Mouse (Mus musculus) MEL-GATA-1-ER (cell line): ENCODE measurements around the gene Epha5.

Source experiments
- DNase-seq: peaks from one replicate; pipeline ENCODE4 v3.0.0-alpha.2; 2012; ENCODE audit warnings: low read depth; ENCODE audit errors: extremely low read depth

Epha5 gene

DNA sequence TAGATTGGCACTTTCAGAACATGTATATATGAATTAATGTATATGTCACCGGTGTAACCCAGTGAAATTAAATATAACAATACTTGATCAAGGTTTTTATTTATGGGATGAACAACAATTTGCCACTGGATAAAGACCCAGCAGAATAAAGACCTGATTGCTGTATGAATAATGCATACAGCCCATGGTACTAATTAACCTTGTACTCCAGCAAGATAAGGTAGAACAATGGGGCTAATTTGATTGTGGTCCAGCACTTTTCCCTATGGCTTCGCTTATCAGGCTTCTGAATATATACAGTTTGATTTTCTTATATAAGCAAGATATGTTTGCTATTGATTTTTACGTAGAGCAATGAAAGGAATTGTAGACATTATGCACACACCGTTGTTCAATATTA, 103.6 kb downstream of the Epha5 start:
- no peak for DNase-seq

GRCm38 (mm10) chr5:84298878-84299736, 118.1 kb downstream of the Epha5 start:
- no peak for DNase-seq

GRCm38 (mm10) chr5:84289429-84289977, 127.7 kb downstream of the Epha5 start:
- no peak for DNase-seq

GRCm38 (mm10) chr5:84281290-84282017, 135.7 kb downstream of the Epha5 start:
- no peak for DNase-seq

- DNase-seq, result no peak
Measured at GRCm38 (mm10) chr5:84276996-84277395, 140.2 kb downstream of the Epha5 start.

DNA sequence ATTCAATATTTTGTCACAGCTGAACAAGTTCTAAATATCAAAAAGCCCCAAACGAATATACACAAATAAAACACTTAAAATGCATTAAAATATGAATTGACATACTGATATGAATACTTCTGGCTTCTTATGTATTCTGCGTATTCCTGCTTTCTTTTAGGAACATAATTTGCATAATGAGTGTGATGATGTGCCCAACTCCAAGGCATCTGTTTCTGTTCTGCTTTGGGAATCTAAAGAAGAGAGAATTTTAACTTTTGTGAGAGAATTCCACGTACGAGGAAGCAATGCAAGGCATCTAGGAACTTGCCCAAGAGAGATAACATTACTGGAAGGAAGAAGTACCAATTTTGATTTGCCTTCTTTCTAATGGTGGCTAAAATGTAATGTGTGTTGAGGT, 151.8 kb downstream of the Epha5 start:
- DNase-seq, result no peak

- no peak for DNase-seq
Measured at GRCm38 (mm10) chr5:84263999-84264398, 153.2 kb downstream of the Epha5 start.

- no peak for DNase-seq
Measured at GRCm38 (mm10) chr5:84229971-84230370, 187.2 kb downstream of the Epha5 start.

DNA sequence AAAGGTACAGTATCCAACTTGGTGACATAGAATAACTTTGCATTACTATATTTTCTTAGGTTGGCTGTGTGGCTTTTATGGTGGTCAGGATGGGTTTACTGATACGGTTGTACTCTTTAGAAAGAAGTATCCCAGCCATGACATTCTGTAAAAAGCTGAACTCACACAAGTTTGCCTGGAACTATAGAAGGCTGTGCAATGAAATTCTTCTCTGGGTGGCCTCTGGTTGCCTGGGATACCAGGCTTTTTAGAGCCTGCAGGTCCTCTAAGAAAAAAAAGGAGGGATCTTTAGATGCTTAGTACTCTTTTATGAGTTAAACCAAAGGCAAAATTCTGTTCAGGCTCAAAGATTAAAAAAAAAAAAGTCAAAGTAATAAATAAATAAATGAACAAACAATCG, 208.6 kb downstream of the Epha5 start:
- DNase-seq, result no peak

- no peak for DNase-seq
Measured at GRCm38 (mm10) chr5:84193348-84193747, 223.8 kb downstream of the Epha5 start.

DNA sequence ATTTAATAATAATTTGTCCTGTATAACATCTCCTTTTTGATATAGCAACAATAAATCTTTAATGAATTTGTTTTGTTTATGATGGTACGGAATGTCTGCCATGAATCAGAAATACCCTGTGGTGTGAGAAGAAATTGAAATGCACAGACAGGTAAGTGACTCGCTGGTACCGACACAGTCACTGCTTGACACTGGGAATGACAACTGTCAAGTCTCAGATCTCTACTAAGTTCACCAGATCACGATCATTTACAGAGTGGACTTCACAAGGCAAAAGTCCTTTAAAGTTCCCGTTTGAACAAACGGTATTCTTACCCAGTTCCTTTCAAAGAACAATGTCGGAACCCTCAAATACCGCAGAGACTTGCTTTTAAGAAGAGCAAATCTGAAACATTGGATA, 233.0 kb downstream of the Epha5 start:
- no peak for DNase-seq

DNA sequence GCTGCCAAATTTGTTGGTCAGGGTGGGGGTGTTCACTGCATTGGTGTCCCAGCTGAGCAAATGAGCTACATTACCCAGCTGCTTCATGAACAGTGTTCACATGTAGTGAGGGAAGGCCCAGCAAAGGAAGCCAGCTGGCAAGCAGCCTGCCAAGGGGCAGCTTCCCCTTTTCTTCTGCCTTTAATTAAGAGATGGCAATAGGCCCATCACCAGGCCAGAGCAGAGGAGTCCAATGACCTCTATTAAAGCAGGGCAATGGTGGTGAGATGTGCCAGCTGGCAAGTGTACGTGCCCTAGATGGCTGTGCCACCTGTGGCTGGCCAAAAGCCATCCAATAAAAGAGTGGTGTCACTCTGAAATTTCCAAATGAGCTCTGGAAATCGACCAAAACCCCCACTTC, 264.1 kb downstream of the Epha5 start:
- DNase-seq, result peak; percentile 4

GRCm38 (mm10) chr5:84142138-84142537, 275.0 kb downstream of the Epha5 start:
- no peak for DNase-seq

- DNase-seq, result no peak
Measured at GRCm38 (mm10) chr5:84095947-84096346, 321.2 kb downstream of the Epha5 start.

DNA sequence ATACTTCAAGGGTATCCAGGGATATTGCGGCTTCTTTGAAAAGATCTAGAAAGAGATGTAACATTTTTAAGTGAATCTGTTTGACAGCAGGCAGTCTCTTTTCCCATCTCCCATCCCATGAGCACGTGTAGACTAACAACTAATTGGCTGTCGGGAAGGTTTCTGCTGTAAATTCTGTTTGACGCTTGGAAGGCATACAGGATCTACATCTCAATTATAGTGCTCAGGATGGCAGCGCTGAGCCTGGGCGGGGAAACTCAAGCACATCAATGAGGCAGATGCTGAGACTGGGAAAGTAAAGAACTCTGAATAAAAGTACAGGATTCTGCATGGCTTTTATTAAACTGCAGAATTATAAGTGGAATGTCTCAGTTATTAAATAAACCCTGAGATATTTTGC, 335.9 kb downstream of the Epha5 start:
- DNase-seq, result no peak

DNA sequence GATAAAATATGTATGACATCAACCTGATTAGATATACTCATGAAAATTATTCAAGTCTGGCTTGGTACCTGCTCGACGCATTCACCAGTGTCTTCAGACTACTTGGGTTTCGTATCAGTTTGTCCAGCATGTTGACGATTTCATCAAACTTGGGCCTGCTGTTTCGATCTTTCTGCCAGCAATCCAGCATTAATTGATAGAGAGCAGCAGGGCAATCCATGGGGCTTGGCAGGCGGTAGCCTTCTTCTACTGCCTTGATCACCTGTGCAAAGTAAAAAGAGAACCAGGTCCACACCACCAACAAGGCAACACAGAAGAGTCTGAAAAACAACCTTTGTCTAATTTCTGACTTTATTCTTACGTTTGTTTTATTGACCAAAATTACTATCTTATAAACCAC, 346.2 kb downstream of the Epha5 start:
- no peak for DNase-seq

GRCm38 (mm10) chr5:84053880-84054279, 363.3 kb downstream of the Epha5 start:
- no peak for DNase-seq

DNA sequence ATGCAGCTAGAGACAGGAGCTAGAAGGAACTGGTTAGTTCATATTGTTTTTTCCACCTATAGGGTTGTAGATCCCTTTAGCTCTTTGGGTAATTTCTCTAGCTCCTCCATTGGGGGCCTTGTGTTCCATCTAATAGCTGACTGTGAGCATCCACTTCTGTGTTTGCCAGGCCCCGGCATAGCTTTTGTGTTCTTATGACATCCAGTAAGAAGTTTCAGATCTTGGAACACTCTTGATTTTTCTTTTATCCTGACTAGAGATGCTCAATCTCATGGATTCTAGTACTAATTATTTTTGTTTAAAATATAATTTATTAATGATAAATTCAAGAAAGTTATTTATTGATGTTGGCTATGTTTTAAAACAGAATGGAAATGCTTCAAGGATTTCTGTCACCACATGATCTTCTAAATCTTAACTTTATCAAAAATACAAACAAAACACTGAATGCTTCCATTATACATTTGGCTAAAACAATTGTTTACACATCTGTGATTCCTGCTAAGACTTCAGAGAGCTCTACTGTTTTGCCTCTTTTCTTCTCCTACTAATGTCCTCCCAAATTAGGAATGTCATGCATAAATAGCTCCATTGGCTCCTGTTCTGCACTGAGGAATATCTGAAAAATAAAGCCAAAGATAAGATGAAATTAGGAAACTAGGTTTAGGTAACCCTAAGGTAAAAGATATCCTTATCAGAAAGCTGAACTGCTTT, 379.8 kb downstream of the Epha5 start:
- no peak for DNase-seq
